28 mouse cellular contexts compared by ENCODE assay signal in the genomic region with DNA sequence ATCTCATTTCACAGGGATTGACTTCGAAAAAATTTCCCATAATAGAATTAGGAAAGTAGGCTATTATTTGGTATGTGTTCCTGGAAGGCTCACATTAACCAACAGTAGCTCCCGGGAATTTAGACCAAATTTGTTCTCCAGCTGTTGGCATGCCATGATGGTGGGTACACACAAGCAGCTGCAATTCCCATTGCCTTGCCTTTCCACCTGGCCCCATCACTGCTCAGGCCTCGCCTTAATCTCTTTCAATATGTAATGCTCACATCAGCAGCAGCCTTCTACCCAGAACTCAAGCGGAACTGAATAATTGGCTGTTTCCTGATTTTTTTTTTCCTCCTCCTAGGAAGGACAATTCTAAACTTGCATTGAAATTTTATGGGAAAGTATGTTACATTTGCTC.
"Had no signal": no experiment of that assay in that cellular context is flagged by ENCODE, and none has a peak within 500 bp of the region (broad histone marks: within the 10 kb centered on the region; RNA-seq: fewer than 3 reads in every experiment).

No protein-coding gene starts in this region.

- H3K27ac ChIP-seq: embryonic facial prominence, embryonic 12.5 days; embryonic facial prominence, embryonic 13.5 days; embryonic facial prominence, embryonic 15.5 days; forebrain, embryonic 10.5 days; forebrain, embryonic 12.5 days; forebrain, embryonic 13.5 days; forebrain, embryonic 15.5 days; gastrocnemius, adult 2 months; heart, adult 2 months had no signal

- H3K36me3 ChIP-seq: embryonic facial prominence, embryonic 12.5 days; embryonic facial prominence, embryonic 13.5 days; embryonic facial prominence, embryonic 15.5 days; forebrain, embryonic 10.5 days; forebrain, embryonic 12.5 days; forebrain, embryonic 15.5 days had no signal

- H3K9ac ChIP-seq: embryonic facial prominence, embryonic 12.5 days; embryonic facial prominence, embryonic 13.5 days; embryonic facial prominence, embryonic 15.5 days; forebrain, embryonic 12.5 days; forebrain, embryonic 13.5 days; forebrain, embryonic 15.5 days; forebrain, postnatal 0 days had no signal

- H3K9me3 ChIP-seq: embryonic facial prominence, embryonic 12.5 days; embryonic facial prominence, embryonic 13.5 days; embryonic facial prominence, embryonic 15.5 days; forebrain, embryonic 10.5 days; forebrain, embryonic 12.5 days; forebrain, embryonic 13.5 days; forebrain, embryonic 15.5 days had no signal

- H3K4me1 ChIP-seq: embryonic facial prominence, embryonic 15.5 days; forebrain, embryonic 12.5 days; forebrain, embryonic 13.5 days; forebrain, embryonic 15.5 days had no signal

- H3K4me2 ChIP-seq: embryonic facial prominence, embryonic 12.5 days; embryonic facial prominence, embryonic 13.5 days; embryonic facial prominence, embryonic 15.5 days; forebrain, embryonic 12.5 days; forebrain, embryonic 13.5 days; forebrain, embryonic 15.5 days had no signal

- ATAC-seq: forebrain, embryonic 13.5 days; forebrain, embryonic 14.5 days; forebrain, embryonic 15.5 days; forebrain, embryonic 16.5 days; forebrain, postnatal 0 days had no signal

- H3K4me3 ChIP-seq: embryonic facial prominence, embryonic 12.5 days; embryonic facial prominence, embryonic 13.5 days; embryonic facial prominence, embryonic 15.5 days; erythroblast, embryonic 14.5 days; forebrain, embryonic 10.5 days; forebrain, embryonic 12.5 days; forebrain, embryonic 13.5 days; forebrain, embryonic 15.5 days; gastrocnemius, adult 2 months; heart, adult 2 months had no signal

- H3K27me3 ChIP-seq: embryonic facial prominence, embryonic 12.5 days; embryonic facial prominence, embryonic 15.5 days; forebrain, embryonic 12.5 days; forebrain, embryonic 13.5 days; forebrain, embryonic 15.5 days had no signal

- DNase-seq: cerebellum, adult 2 months; cerebellum, adult 8-10 months; cerebellum, adult 9-10 months; cerebellum, adult 9-11 months; cerebellum, postnatal 10 days; cerebellum, postnatal 14 days; cerebellum, postnatal 25 days; cerebellum, postnatal 36 days; embryo, embryonic 11 days; forebrain, postnatal 0 days; gastrocnemius, adult 2 months; gastrocnemius, postnatal 10 days; gastrocnemius, postnatal 14 days; gastrocnemius, postnatal 25 days; gastrocnemius, postnatal 36 days; heart, adult 11 months; heart, adult 18-20 months; heart, adult 2 months had no signal
